Mouse (Mus musculus): ENCODE data around the gene Olfr679. TPM values are rescaled to one million over a fixed set of nuclear protein-coding genes. Genes with fewer than 3 reads are reported as not detected.
"Not testable (repeated sequence)": the region's sequence is repeated elsewhere in the genome, so short reads cannot be mapped to it uniquely, and the experiment has no call there.

Gene Olfr679
- total RNA-seq (2021), result not detected
- long read RNA-seq, experiment 1, result 0 reads
- long read RNA-seq, experiment 2, result 0 reads

DNA sequence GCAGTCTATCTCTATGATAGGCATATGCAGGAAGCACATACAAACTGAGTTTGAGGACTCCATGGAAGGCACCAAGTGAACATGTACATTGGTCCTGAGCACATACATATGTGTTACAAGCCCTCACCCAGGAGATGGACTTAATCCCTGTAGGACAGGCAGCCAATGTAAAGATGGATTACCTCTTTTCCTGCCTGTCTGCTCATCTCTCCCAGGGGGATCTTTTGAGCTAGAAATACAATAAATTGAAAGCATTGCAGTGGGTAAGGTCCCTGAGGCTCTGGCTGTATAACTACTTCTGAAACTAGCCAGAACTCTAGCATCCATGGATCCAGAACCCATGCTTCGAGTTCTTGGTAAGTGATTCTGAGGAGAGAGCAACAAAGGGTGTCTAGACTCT, at the start of gene Olfr679:
Olfr679 (plus strand) TSS at position 301 of the 400 bp plus-strand sequence.
- intact Hi-C loops (cut with DNase I), result no loop called here
- DNase-seq, result no peak

DNA sequence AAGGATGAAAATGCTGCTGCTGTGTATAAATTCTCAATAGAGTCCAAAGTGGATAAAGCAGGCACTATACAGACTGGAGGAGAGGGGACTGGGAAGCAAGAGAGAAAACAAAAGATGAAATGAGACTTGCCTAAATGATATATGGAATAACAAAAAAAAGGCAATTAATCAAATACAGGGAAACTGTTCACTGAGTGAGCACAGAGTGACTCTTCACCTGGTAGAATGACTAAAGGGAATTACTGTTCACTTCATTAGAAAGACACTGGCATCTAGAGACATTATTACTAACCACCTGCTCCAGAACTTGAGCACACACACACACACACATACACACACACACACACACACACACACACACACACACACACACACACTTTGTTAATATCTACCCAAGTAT, 48.6 kb upstream of the Olfr679 start, which contains the start of gene Olfr676:
Olfr676 (plus strand) TSS at position 301 of the 400 bp plus-strand sequence.
- intact Hi-C loops (cut with DNase I), result no loop called here
- no peak for DNase-seq

DNA sequence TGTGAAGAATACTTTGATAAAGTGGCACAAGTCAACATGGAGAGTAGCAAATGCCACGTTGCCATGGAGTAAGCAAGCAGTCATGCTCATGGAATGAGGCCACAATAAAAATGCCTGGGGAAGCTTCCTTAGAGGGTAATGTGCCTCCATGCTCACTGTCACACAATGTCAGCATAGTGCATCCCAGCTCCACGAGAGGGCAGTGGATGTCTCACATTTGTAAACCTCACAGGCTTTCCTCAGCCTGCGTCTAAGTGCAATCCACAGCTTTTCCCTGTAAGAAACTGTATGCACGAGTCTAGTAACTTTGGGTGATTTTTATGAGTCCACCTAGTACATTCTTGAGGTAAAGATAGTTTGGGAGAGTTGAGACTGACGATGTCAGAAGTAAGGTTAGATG, 47.2 kb upstream of the Olfr679 start:
- intact Hi-C loops (cut with DNase I); DNase-seq: not testable (repeated sequence)

DNA sequence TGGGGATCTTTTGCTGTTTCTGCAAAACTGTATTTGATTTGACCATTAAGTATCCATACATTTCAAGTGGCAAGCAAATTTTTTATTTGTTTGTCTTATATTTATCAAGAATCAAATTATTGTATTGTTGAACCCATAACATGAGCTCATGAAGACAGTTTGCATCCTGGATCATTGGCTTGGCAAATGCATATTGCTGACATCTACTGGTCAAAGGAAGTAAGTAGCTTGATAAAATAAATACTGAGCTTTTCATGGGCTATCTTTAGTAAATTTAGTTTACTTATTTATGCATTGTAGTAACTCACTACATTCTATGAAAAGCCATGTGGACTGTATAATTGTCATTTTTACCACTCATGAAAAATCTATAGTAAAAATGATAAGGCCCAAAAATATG, 22.1 kb upstream of the Olfr679 start:
- DNase-seq, result no peak
- intact Hi-C loops (cut with DNase I), result no loop called here

DNA sequence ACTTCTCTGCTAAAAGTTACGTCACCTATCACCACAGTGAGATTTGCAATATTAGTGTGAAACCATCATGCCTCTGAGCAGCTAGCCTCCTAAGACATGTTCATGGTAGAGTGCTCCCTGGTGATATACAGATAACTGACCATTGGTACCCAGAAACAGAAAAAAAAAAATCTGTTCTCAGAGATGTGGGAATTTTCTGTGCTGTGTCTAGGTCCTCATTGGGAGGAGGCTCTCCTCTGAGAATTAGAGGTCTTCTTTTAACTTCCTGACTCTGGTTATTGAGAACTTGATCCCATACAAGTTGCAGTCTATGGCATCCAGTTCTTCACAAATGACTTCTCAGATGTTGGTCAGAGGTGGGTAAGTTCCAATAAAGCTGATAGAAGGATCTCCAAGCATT, 16.8 kb upstream of the Olfr679 start, which contains the start of gene Olfr678:
Olfr678 (plus strand) TSS at position 301 of the 400 bp plus-strand sequence.
- intact Hi-C loops (cut with DNase I), result no loop called here
- DNase-seq, result no peak

DNA sequence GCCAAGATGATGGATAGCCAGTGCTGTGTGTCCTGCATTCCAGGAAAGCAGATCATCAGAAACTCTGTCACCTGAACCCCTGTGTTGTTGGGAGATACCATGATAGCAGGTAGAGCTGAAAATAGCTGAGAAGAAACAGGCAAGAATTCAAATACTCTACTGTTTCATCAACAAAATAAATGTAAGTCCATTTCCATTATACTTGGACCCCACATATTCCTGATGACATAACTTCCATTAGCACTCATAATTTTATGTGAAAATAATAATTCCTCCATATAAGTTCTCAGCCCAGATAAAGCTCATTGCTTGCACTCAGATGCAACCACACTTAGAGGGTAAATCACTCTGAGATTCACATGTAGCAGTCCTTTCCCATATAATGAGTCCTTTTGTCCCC, 11.7 kb downstream of the Olfr679 start, which contains the start of gene Olfr680-ps1:
Olfr680-ps1 (minus strand) TSS at position 101 of the 400 bp plus-strand sequence.
- intact Hi-C loops (cut with DNase I); DNase-seq: not testable (repeated sequence)

DNA sequence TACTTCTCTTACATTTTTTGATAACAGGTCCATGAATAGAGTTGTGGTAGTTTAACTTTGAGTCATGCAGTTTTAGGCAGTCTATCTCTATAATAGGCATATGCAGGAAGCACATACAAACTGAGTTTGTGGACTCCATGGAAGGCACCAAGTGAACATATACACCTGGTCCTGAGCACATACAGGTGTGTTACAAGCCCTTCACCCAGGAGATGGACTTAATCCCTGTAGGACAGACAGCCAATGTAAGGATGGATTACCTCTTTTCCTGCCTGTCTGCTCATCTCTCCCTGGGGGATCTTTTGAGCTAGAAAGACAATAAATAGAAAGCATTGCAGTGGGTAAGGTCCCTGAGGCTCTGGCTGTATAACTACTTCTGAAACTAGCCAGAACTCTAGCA, 35.5 kb downstream of the Olfr679 start, which contains the start of gene Olfr681:
Olfr681 (plus strand) TSS at position 301 of the 400 bp plus-strand sequence.
- no peak for DNase-seq
- intact Hi-C loops (cut with DNase I), result no loop called here

Other genes starting within 250 kb of the Olfr679 start
- not detected for gene Usp17lb, start 238.6 kb upstream of the Olfr679 start, total RNA-seq (2021)
- gene Usp17la, start 224.2 kb upstream of the Olfr679 start, total RNA-seq (2021), result not detected
- not detected for gene Olfr665, start 203.2 kb upstream of the Olfr679 start, total RNA-seq (2021)
- gene Olfr666, start 185.3 kb upstream of the Olfr679 start, total RNA-seq (2021), result not detected
- not detected for gene Olfr667, start 159.7 kb upstream of the Olfr679 start, total RNA-seq (2021)
- not detected for gene Olfr668, start 153.1 kb upstream of the Olfr679 start, total RNA-seq (2021)
- not detected for gene Olfr669, start 147.0 kb upstream of the Olfr679 start, total RNA-seq (2021)
- not detected for gene Olfr670, start 118.6 kb upstream of the Olfr679 start, total RNA-seq (2021)
- not detected for gene Olfr671, start 102.1 kb upstream of the Olfr679 start, total RNA-seq (2021)
- gene Olfr672, start 79.2 kb upstream of the Olfr679 start, total RNA-seq (2021), result not detected
- gene Olfr675, start 52.7 kb upstream of the Olfr679 start, total RNA-seq (2021), result not detected
- gene Olfr676, start 48.5 kb upstream of the Olfr679 start, total RNA-seq (2021), result not detected
- not detected for gene Olfr677, start 29.8 kb upstream of the Olfr679 start, total RNA-seq (2021)
- gene Olfr678, start 16.7 kb upstream of the Olfr679 start, total RNA-seq (2021), result not detected
- not detected for gene Olfr680-ps1, start 11.6 kb downstream of the Olfr679 start, total RNA-seq (2021)
- not detected for gene Olfr681, start 35.6 kb downstream of the Olfr679 start, total RNA-seq (2021)
- not detected for gene Olfr683, start 65.8 kb downstream of the Olfr679 start, total RNA-seq (2021)
- gene Olfr684, start 82.4 kb downstream of the Olfr679 start, total RNA-seq (2021), result not detected
- gene Olfr685, start 104.8 kb downstream of the Olfr679 start, total RNA-seq (2021), result not detected
- gene Olfr686, start 126.3 kb downstream of the Olfr679 start, total RNA-seq (2021), result not detected
- not detected for gene Olfr688, start 206.9 kb downstream of the Olfr679 start, total RNA-seq (2021)
- gene Olfr689, start 230.0 kb downstream of the Olfr679 start, total RNA-seq (2021), result not detected